Mouse (Mus musculus): ENCODE results near the gene Sema4g. TPM values are rescaled to one million over a fixed set of nuclear protein-coding genes. Genes with fewer than 3 reads are reported as not detected.
A peak's percentile ranks its signal among the peaks of the same experiment; 100 is the strongest.

Sema4g gene
- total RNA-seq, 2 experiments from 2014 or later = 2.5 to 3.4 TPM

GRCm38 (mm10) chr19:45003740-45004516, 15.0 kb downstream of the Sema4g start:
- no peak for DNase-seq (ENCODE audit: low spot score in 2 of 2)

GRCm38 (mm10) chr19:45005444-45005843, 16.5 kb downstream of the Sema4g start, which contains the start of gene Twnk:
Gene Twnk, plus strand, starts transcription at chr19:45005663.
- no peak for DNase-seq (ENCODE audit: low spot score in 2 of 2)

GRCm38 (mm10) chr19:45005957-45006712, 17.2 kb downstream of the Sema4g start, which contains the start of gene Mrpl43:
Gene Mrpl43, minus strand, starts transcription at chr19:45006442.
- DNase-seq (ENCODE audit: low spot score in 2 of 2) = peak; percentile 98

GRCm38 (mm10) chr19:45007021-45007420, 18.1 kb downstream of the Sema4g start:
- DNase-seq (ENCODE audit: low spot score in 2 of 2) = no peak

- DNase-seq (ENCODE audit: low spot score in 2 of 2) = no peak
Observed at GRCm38 (mm10) chr19:45007425-45008191, 18.7 kb downstream of the Sema4g start.

GRCm38 (mm10) chr19:45010646-45011045, 21.7 kb downstream of the Sema4g start:
- DNase-seq (ENCODE audit: low spot score in 2 of 2) = no peak

GRCm38 (mm10) chr19:45012219-45012618, 23.3 kb downstream of the Sema4g start:
- no peak for DNase-seq (ENCODE audit: low spot score in 2 of 2)

- no peak for DNase-seq (ENCODE audit: low spot score in 2 of 2)
Observed at GRCm38 (mm10) chr19:45012636-45013035, 23.7 kb downstream of the Sema4g start.

- no peak for DNase-seq (ENCODE audit: low spot score in 2 of 2)
Observed at GRCm38 (mm10) chr19:45013581-45014225, 24.8 kb downstream of the Sema4g start.

- no peak for DNase-seq (ENCODE audit: low spot score in 2 of 2)
Observed at GRCm38 (mm10) chr19:45014335-45014971, 25.6 kb downstream of the Sema4g start, which contains the start of gene Lzts2. Gene Lzts2, plus strand, starts transcription at chr19:45014414.

- DNase-seq (ENCODE audit: low spot score in 2 of 2) = peak in 1 of 2 experiments; percentile 68
Observed at GRCm38 (mm10) chr19:45014981-45015402, 26.1 kb downstream of the Sema4g start.

- peak in 1 of 2 experiments; percentile 64 for DNase-seq (ENCODE audit: low spot score in 2 of 2)
Observed at GRCm38 (mm10) chr19:45015518-45016281, 26.8 kb downstream of the Sema4g start.

GRCm38 (mm10) chr19:45016341-45017215, 27.7 kb downstream of the Sema4g start:
- peak in 1 of 2 experiments; percentile 89 for DNase-seq (ENCODE audit: low spot score in 2 of 2)

- DNase-seq (ENCODE audit: low spot score in 2 of 2) = peak; percentile 84 to 93
Observed at GRCm38 (mm10) chr19:45017216-45017771, 28.4 kb downstream of the Sema4g start.

GRCm38 (mm10) chr19:45017909-45018308, 29.0 kb downstream of the Sema4g start:
- DNase-seq (ENCODE audit: low spot score in 2 of 2) = peak; percentile 91 to 92

- DNase-seq (ENCODE audit: low spot score in 2 of 2) = no peak
Observed at GRCm38 (mm10) chr19:45018351-45018831, 29.5 kb downstream of the Sema4g start.

GRCm38 (mm10) chr19:45020348-45020747, 31.4 kb downstream of the Sema4g start:
- peak in 1 of 2 experiments; percentile 76 for DNase-seq (ENCODE audit: low spot score in 2 of 2)

GRCm38 (mm10) chr19:45021362-45021761, 32.5 kb downstream of the Sema4g start:
- no peak for DNase-seq (ENCODE audit: low spot score in 2 of 2)
